Mouse (Mus musculus): Measurements from ENCODE around the gene Slc5a12. TPM values are rescaled to one million over a fixed set of nuclear protein-coding genes. Genes with fewer than 3 reads are reported as not detected.

The Slc5a12 gene
- total RNA-seq (2023), result not detected

GRCm38 (mm10) chr2:110596932-110597331, at the start of gene Slc5a12:
Gene Slc5a12, plus strand, starts transcription at chr2:110597298.

Other genes with a start within 250 kb of the Slc5a12 start
- not detected for gene Fibin, start 234.1 kb upstream of the Slc5a12 start, total RNA-seq (2023)
- gene Muc15, start 124.0 kb downstream of the Slc5a12 start, total RNA-seq (2023), result not detected

All from monocyte, adult 59 days (primary cell).